Mouse (Mus musculus) cerebellum, postnatal 4 days (tissue): Measurements from ENCODE around the gene Eaf2.

ENCODE experiments used
- DNase-seq, 2 experiments: peaks; one replicate each; pipeline ENCODE4 v3.0.0; 2022; ENCODE audit warnings: low spot score in 2 of 2, mixed read lengths in 1 of 2

Eaf2 gene

DNA sequence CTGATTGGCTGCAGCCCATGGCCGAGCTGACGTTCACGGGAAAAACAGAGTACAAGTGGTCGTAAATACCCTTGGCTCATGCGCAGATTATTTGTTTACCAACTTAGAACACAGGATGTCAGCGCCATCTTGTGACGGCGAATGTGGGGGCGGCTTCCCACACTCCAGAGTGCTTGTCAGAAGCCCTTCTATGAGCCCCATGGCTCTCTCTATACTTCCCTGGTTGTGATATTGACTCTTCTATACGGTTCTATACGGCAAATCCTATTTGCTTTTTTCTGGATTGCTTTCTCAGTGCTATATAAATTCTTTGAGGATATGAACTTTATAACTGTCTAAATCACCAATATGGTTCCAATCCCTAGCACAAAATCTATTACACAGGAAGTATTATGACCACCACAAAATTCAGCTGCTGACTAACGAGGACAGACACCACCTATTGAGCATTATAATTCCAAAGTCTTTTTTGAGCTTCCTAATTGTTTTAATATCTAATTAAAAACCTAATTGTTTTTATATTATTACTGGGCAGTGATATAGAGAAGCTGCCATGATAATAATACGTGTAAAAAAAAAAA lies 104.5 kb downstream of the Eaf2 start:
- no peak for DNase-seq

- no peak for DNase-seq
Measured at GRCm38 (mm10) chr16:36751979-36752378, 122.8 kb downstream of the Eaf2 start.

DNA sequence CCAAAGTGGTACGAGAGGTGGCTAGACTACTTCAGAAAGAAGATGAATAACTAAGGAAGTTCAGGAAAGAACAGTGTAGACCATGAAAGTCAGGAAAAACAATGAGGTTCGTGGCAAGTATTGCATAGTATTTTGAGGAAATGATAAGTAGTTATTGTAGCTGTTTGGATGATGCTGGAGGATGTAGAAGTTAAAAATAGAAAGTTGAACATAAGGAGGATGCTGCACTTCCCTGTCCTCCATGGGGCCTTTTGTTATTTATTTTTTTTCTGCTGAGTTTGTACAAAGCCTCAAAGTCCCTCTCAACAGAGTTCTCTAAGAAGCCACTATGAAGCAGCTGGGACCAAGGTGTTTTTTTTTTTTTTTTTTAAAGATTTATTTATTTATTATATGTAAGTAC lies 127.0 kb downstream of the Eaf2 start:
- DNase-seq, result no peak

- no peak for DNase-seq
Measured at GRCm38 (mm10) chr16:36747068-36747467, 127.7 kb downstream of the Eaf2 start.

DNA sequence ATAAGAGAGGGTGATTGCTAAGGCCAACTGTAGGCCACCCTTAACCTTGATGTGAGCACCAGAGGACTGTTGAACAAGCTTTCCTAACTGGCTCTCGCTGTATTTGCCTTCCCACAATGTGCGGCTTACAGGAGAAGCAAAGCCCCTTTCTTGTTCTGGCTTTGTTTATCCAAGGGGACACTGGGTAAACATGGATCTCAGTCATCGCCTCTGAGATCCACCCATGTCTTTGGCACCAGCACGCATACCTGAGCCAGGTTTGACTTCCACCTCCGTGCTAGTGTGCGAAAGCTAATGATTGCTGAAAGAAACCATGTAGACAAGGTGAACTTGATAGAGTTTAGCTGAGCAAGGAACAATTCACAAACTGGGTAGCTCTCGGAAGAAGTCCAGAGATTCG lies 131.2 kb downstream of the Eaf2 start:
- DNase-seq, result no peak
